Mouse (Mus musculus) MEL (cell line): Measurements from ENCODE around the gene Mfn2.

Source experiments
- CHD2 ChIP-seq: IDR thresholded peaks from 2 replicates; pipeline ENCODE4 v1.6.1; 2011; ENCODE audit warnings: low read length, improper control_type of control experiment
- CTCF ChIP-seq, 3 experiments: IDR thresholded peaks in 2 of 3; conservative IDR thresholded peaks in 1 of 3; 2 replicates each; pipeline ENCODE4 v1.5.1; 2011 to 2012; ENCODE audit warnings: low read length in 3 of 3, low read depth in 2 of 3, mild to moderate bottlenecking in 2 of 3, improper control_type of control experiment in 1 of 3, inconsistent platforms in 1 of 3, mixed read lengths in 1 of 3, moderate library complexity in 1 of 3; ENCODE audit not compliant: control insufficient read depth in 1 of 3, insufficient read depth in 1 of 3, poor library complexity in 1 of 3, severe bottlenecking in 1 of 3
- JUND ChIP-seq: IDR thresholded peaks from 2 replicates; pipeline ENCODE4 v1.6.1; 2011; ENCODE audit warnings: low read depth, mild to moderate bottlenecking, improper control_type of control experiment, low read length
- MAZ ChIP-seq: IDR thresholded peaks from 2 replicates; pipeline ENCODE4 v1.6.1; 2012; ENCODE audit warnings: low read depth, mild to moderate bottlenecking, inconsistent platforms, low read length, improper control_type of control experiment
- POLR2A ChIP-seq, 2 experiments: IDR thresholded peaks; 2 replicates each; pipeline ENCODE4 v1.6.1; 2011 to 2012; ENCODE audit warnings: low read length in 2 of 2, mild to moderate bottlenecking in 2 of 2, control low read depth in 1 of 2, improper control_type of control experiment in 1 of 2, low read depth in 1 of 2, moderate library complexity in 1 of 2; ENCODE audit not compliant: control insufficient read depth in 1 of 2, insufficient read depth in 1 of 2, poor library complexity in 1 of 2
- TAL1 ChIP-seq: IDR thresholded peaks from 2 replicates; pipeline ENCODE4 v1.6.1; 2012; ENCODE audit warnings: mild to moderate bottlenecking, inconsistent platforms, low read length, moderate library complexity, mixed read lengths
- TBP ChIP-seq: IDR thresholded peaks from 2 replicates; pipeline ENCODE4 v1.8.0; 2011; ENCODE audit warnings: low read depth, low read length, improper control_type of control experiment
- ZC3H11A ChIP-seq: IDR thresholded peaks from 2 replicates; pipeline ENCODE4 v1.6.1; 2012; ENCODE audit warnings: low read depth, mild to moderate bottlenecking, inconsistent platforms, low read length, improper control_type of control experiment

GRCm38 (mm10) chr4:147941045-147942020 is 36.8 kb upstream of the Mfn2 start:
- TF ChIP-seq POLR2A (IDR thresholded peaks at IDR 0.05; ENCODE audit: control insufficient read depth in 1 of 2, insufficient read depth in 1 of 2, low read depth in 1 of 2, low read length in 2 of 2, poor library complexity in 1 of 2) (no peak), CTCF (IDR thresholded peaks at IDR 0.05 in 2 of 3, conservative IDR thresholded peaks at IDR 0.05 in 1 of 3; ENCODE audit: control insufficient read depth in 1 of 3, insufficient read depth in 1 of 3, low read depth in 2 of 3, low read length in 3 of 3, poor library complexity in 1 of 3, severe bottlenecking in 1 of 3) (no peak), TBP (no peak), MAZ (no peak; the same call in 1 of the 2 replicates), JUND (no peak), TAL1 (no peak), ZC3H11A (no peak), CHD2 (no peak)
